ENCODE assay signal across 9 mouse cellular contexts in the genomic region with DNA sequence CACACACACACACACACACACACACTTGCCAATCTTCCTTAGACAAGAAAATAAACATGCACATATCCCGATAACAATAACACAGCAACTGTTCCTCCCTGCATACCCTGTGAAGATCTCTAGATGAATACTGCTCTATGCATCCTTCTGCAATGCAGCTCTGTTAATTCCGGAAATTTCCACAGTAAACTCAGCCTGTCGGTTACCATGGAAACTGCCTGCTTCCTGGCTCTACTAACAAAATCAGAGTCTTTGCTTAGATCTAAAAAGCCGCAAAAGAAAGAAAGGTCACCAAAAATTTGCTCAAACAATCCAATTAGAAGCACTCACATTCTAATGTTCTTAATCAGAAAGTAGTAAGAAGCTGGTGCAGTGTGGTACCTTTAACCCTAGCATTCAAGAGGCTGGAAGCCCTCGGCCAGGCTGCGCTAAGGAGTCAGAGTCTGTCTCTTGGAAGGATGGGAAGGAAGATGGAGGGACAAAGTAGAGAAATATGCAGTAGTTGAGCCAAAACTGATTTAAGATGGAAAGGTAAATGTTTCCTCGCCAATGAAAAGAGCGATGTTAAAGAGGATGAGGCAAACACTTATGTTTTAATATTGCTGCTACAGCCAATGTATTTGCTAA. TPM values are rescaled to one million over a fixed set of nuclear protein-coding genes. Genes with fewer than 3 reads are reported as not detected.
DNase-seq lines count a peak whose midpoint lies in the region; ATAC-seq lines count a peak whose summit lies in the region.
"Had no signal": no experiment of that assay in that cellular context is flagged by ENCODE, and none has a peak within 500 bp of the region (broad histone marks: within the 10 kb centered on the region; RNA-seq: fewer than 3 reads in every experiment).

No protein-coding gene starts in this region.

- no peak for ATAC-seq in heart, embryonic 13.5 days (ENCODE audit: extremely low read depth, insufficient number of reproducible peaks, low FRiP score, low TSS enrichment)
- no peak for ATAC-seq in hindbrain, embryonic 14.5 days (ENCODE audit: low FRiP score)
- ATAC-seq in midbrain, embryonic 13.5 days, result 0 out of 2 replicates have a peak, but pooled peaks have one; percentile 66

- intact Hi-C loops in heart, postnatal 10 days (cut with DNase I), result no loop called here

- no peak overlapping the region for H3K27ac ChIP-seq in heart, embryonic 13.5 days (replicated peaks)
- H3K27ac ChIP-seq in hindbrain, embryonic 14.5 days, result peak overlapping the region; percentile 15
- H3K27ac ChIP-seq in midbrain, embryonic 13.5 days, result peak overlapping the region; percentile 71

- no peaks in the 10 kb centered on the region for H3K9me3 ChIP-seq in heart, embryonic 13.5 days
- no peaks in the 10 kb centered on the region for H3K9me3 ChIP-seq in hindbrain, embryonic 14.5 days (ENCODE audit: control insufficient read depth, low read length)
- no peaks in the 10 kb centered on the region for H3K9me3 ChIP-seq in midbrain, embryonic 13.5 days

- no peak overlapping the region for H3K4me2 ChIP-seq in heart, embryonic 13.5 days
- H3K4me2 ChIP-seq in hindbrain, embryonic 14.5 days (replicated peaks), result peak overlapping the region; percentile 15; the same call in 1 of the 2 replicates
- no peak overlapping the region for H3K4me2 ChIP-seq in midbrain, embryonic 13.5 days (replicated peaks)

- no peaks in the 10 kb centered on the region for H3K27me3 ChIP-seq in heart, embryonic 13.5 days (replicated peaks)
- H3K27me3 ChIP-seq in hindbrain, embryonic 14.5 days (ENCODE audit: control insufficient read depth, insufficient read depth, low read length), result no peaks in the 10 kb centered on the region
- H3K27me3 ChIP-seq in midbrain, embryonic 13.5 days, result no peaks in the 10 kb centered on the region

- 85% methylated on average over 8 of the region's 8 CpGs for WGBS in heart, embryonic 13.5 days
- WGBS in hindbrain, embryonic 14.5 days, result 72% methylated on average over 8 of the region's 8 CpGs
- 73% methylated on average over 8 of the region's 8 CpGs for WGBS in midbrain, embryonic 13.5 days

- H3K36me3 ChIP-seq in heart, embryonic 13.5 days, result peaks cover 14% of the 10 kb centered on the region; the same call in 1 of the 2 replicates
- H3K36me3 ChIP-seq in hindbrain, embryonic 14.5 days (replicated peaks; ENCODE audit: control insufficient read depth, insufficient read depth), result no peaks in the 10 kb centered on the region
- no peaks in the 10 kb centered on the region for H3K36me3 ChIP-seq in midbrain, embryonic 13.5 days

- no peak for DNase-seq in heart, postnatal 10 days
- peak; percentile 7 for DNase-seq in ZHBTc4 (ENCODE audit: low read depth, low spot score)
- DNase-seq in hindbrain, embryonic 14.5 days (ENCODE audit: low spot score), result peak; percentile 73
- DNase-seq in yolk sac, embryonic 10.5 days (ENCODE audit: low spot score), result no peak
- no peak for DNase-seq in adrenal gland, postnatal 25 days
- DNase-seq in kidney, postnatal 4 days, result no peak
- DNase-seq: gastrocnemius, postnatal 36 days had no signal

- H3K4me1 ChIP-seq in heart, embryonic 13.5 days, result peaks cover 21% of the 10 kb centered on the region
- H3K4me1 ChIP-seq in hindbrain, embryonic 14.5 days (replicated peaks; ENCODE audit: control insufficient read depth, insufficient read depth, low read length), result peaks cover 13% of the 10 kb centered on the region
- H3K4me1 ChIP-seq in midbrain, embryonic 13.5 days (replicated peaks), result peaks cover 11% of the 10 kb centered on the region

- 0 out of 2 replicates have a peak overlapping the region, but pooled peaks have one; percentile 29 for H3K9ac ChIP-seq in heart, embryonic 13.5 days
- no peak overlapping the region; the same call in 1 of the 2 replicates for H3K9ac ChIP-seq in hindbrain, embryonic 14.5 days
- H3K9ac ChIP-seq in midbrain, embryonic 13.5 days (replicated peaks), result no peak overlapping the region

- H3K4me3 ChIP-seq in heart, embryonic 13.5 days, result no peak overlapping the region
- no peak overlapping the region for H3K4me3 ChIP-seq in hindbrain, embryonic 14.5 days (replicated peaks; ENCODE audit: low read length)
- H3K4me3 ChIP-seq in midbrain, embryonic 13.5 days (replicated peaks), result no peak overlapping the region

RNA-seq across cellular contexts. Expression of gene Map2k4, which starts 42.3 kb away (rescaled TPM):
- 62.3 and 63.5 TPM in 2 replicates for polyA plus RNA-seq in heart, embryonic 13.5 days (2015; fragmentation: Nextera tagmentation; extraction: Ambion mirVana)
- total RNA-seq in heart, postnatal 10 days (2021), result 10 to 100 TPM; 55.6 to 59.6 TPM
- polyA plus RNA-seq in hindbrain, embryonic 14.5 days (2014; fragmentation: Nextera tagmentation; extraction: Ambion mirVana), result 117 and 132 TPM in 2 replicates
- polyA plus RNA-seq in midbrain, embryonic 13.5 days (2015; fragmentation: Nextera tagmentation; extraction: Ambion mirVana), result 72.1 and 77.1 TPM in 2 replicates
- 43.0 and 49.6 TPM in 2 replicates for total RNA-seq in adrenal gland, postnatal 25 days (2021)

Comparison
In these comparisons a context has a peak if more than half of its experiments do, and no peak if none do; other contexts are left out.
1. DNase-seq: peak in ZHBTc4 (single experiment) and hindbrain, embryonic 14.5 days (single experiment); none in heart, postnatal 10 days (0 of 2), yolk sac, embryonic 10.5 days (single experiment), adrenal gland, postnatal 25 days (single experiment) and kidney, postnatal 4 days (0 of 2).